Mouse (Mus musculus) neural tube, embryonic 11.5 days (tissue): Measurements from ENCODE around the gene Sema3b. TPM values are rescaled to one million over a fixed set of nuclear protein-coding genes. Genes with fewer than 3 reads are reported as not detected.

Experiments
- polyA plus RNA-seq: library from polyadenylated mRNA; unstranded; fragments of >200 nt; fragmentation: Nextera tagmentation; extraction: Ambion mirVana; gene quantifications from 2 replicates; pipeline ENCODE4 v1.2.1, GENCODE M21; 2014

Sema3b gene
- polyA plus RNA-seq, 1 experiment from 2014 or later: 2.6 TPM

Other genes starting within 250 kb of the Sema3b start
- gene Cacna2d2, start 209.6 kb downstream of the Sema3b start, polyA plus RNA-seq: 1.4 and 1.8 TPM in 2 replicates
- 47.0 and 47.2 TPM in 2 replicates for gene Tmem115, start 75.3 kb downstream of the Sema3b start, polyA plus RNA-seq
- 19.7 and 21.9 TPM in 2 replicates for gene Cyb561d2, start 67.0 kb downstream of the Sema3b start, polyA plus RNA-seq
- 45.8 and 48.9 TPM in 2 replicates for gene Nprl2, start 67.0 kb downstream of the Sema3b start, polyA plus RNA-seq
- 0.65 and 1.3 TPM in 2 replicates for gene Zmynd10, start 61.9 kb downstream of the Sema3b start, polyA plus RNA-seq
- gene Rassf1, start 57.7 kb downstream of the Sema3b start, polyA plus RNA-seq: 38.5 and 41.3 TPM in 2 replicates
- gene Tusc2, start 46.0 kb downstream of the Sema3b start, polyA plus RNA-seq: 91.0 and 93.0 TPM in 2 replicates
- gene Hyal2, start 41.3 kb downstream of the Sema3b start, polyA plus RNA-seq: 124 and 128 TPM in 2 replicates
- gene Hyal1, start 32.3 kb downstream of the Sema3b start, polyA plus RNA-seq: 3.3 and 4.0 TPM in 2 replicates
- gene Naa80, start 30.3 kb downstream of the Sema3b start, polyA plus RNA-seq: 15.1 and 15.5 TPM in 2 replicates
- 0.24 and 0.30 TPM in 2 replicates for gene Hyal3, start 28.4 kb downstream of the Sema3b start, polyA plus RNA-seq
- 35.2 and 39.0 TPM in 2 replicates for gene Ifrd2, start 21.6 kb downstream of the Sema3b start, polyA plus RNA-seq
- gene Gnai2, start 26.1 kb upstream of the Sema3b start, polyA plus RNA-seq: 434 and 452 TPM in 2 replicates
- 6.8 and 7.2 TPM in 2 replicates for gene Slc38a3, start 60.3 kb upstream of the Sema3b start, polyA plus RNA-seq
- 1.9 and 2.4 TPM in 2 replicates for gene Gnat1, start 70.5 kb upstream of the Sema3b start, polyA plus RNA-seq
- 15.3 and 17.0 TPM in 2 replicates for gene Sema3f, start 101.2 kb upstream of the Sema3b start, polyA plus RNA-seq
- gene Rbm5, start 161.8 kb upstream of the Sema3b start, polyA plus RNA-seq: 196 and 197 TPM in 2 replicates